9 mouse cellular contexts compared by ENCODE assay signal in the genomic region with DNA sequence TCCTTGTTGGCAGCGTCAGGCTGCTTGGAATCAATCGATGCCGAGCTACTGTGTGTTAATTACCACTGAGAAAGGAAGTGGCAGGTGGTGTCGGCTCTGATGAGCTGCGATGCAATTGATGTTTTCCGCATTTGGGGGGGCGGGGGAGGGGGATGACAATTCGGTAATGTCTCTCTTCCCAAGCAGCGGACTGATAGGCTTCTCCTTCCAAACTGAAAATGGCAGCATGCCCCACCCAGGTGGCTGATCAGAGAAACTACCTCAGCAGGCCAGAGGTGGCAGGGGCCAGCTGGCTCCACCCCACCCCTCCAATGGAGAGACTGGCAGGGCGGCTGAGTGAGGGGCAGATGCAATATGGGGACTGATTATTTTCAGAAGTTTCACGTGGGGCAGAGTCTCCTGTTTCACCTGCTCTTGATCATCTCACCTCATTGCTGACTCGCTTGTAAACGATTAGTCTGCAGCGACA. TPM values are rescaled to one million over a fixed set of nuclear protein-coding genes. Genes with fewer than 3 reads are reported as not detected.
DNase-seq lines count a peak whose midpoint lies in the region; ATAC-seq and TF ChIP-seq lines count a peak whose summit lies in the region.
"Had no signal": no experiment of that assay in that cellular context is flagged by ENCODE, and none has a peak within 500 bp of the region (broad histone marks: within the 10 kb centered on the region; RNA-seq: fewer than 3 reads in every experiment).

No protein-coding gene starts in this region.

- WGBS in forebrain, embryonic 10.5 days: 19% methylated on average over 14 of the region's 14 CpGs
- 10% methylated on average over 14 of the region's 14 CpGs for WGBS in limb, embryonic 10.5 days
- 14% methylated on average over 14 of the region's 14 CpGs for WGBS in stomach, embryonic 14.5 days
- 26% methylated on average over 14 of the region's 14 CpGs for WGBS in lung, adult 2 months

- peak overlapping the region; percentile 30; the same call in 1 of the 2 replicates for H3K4me3 ChIP-seq in forebrain, embryonic 10.5 days
- peak overlapping the region; percentile 24 for H3K4me3 ChIP-seq in limb, embryonic 10.5 days
- no peak overlapping the region for H3K4me3 ChIP-seq in stomach, embryonic 14.5 days (ENCODE audit: low read depth, low read length)
- H3K4me3 ChIP-seq in lung, adult 2 months (replicated peaks; ENCODE audit: extremely low read depth, low read depth, low read length): no peak overlapping the region

- no peaks in the 10 kb centered on the region for H3K9me3 ChIP-seq in forebrain, embryonic 10.5 days
- H3K9me3 ChIP-seq in limb, embryonic 10.5 days (replicated peaks): no peaks in the 10 kb centered on the region
- no peaks in the 10 kb centered on the region for H3K9me3 ChIP-seq in stomach, embryonic 14.5 days (ENCODE audit: control insufficient read depth, low read depth, low read length)

- H3K27me3 ChIP-seq in forebrain, embryonic 10.5 days (ENCODE audit: poor library complexity, severe bottlenecking): peaks cover 41% of the 10 kb centered on the region
- peaks cover 26% of the 10 kb centered on the region; the same call in 1 of the 2 replicates for H3K27me3 ChIP-seq in limb, embryonic 10.5 days (ENCODE audit: low read depth, poor library complexity, severe bottlenecking)
- H3K27me3 ChIP-seq in stomach, embryonic 14.5 days (ENCODE audit: control insufficient read depth, insufficient read depth, low read length): no peaks in the 10 kb centered on the region

- no peak for TF ChIP-seq CTCF in lung, adult 2 months (IDR thresholded peaks at IDR 0.05; ENCODE audit: insufficient read depth, low read length)

- no peak overlapping the region for H3K9ac ChIP-seq in stomach, embryonic 14.5 days (replicated peaks; ENCODE audit: low read depth, low read length)

- H3K27ac ChIP-seq in forebrain, embryonic 10.5 days: peak overlapping the region; percentile 68
- 0 out of 2 replicates have a peak overlapping the region, but pooled peaks have one; percentile 36 for H3K27ac ChIP-seq in limb, embryonic 10.5 days
- peak overlapping the region; percentile 73 for H3K27ac ChIP-seq in stomach, embryonic 14.5 days (ENCODE audit: low read length)

- no peaks in the 10 kb centered on the region for H3K36me3 ChIP-seq in forebrain, embryonic 10.5 days (replicated peaks)
- H3K36me3 ChIP-seq in limb, embryonic 10.5 days: no peaks in the 10 kb centered on the region
- H3K36me3 ChIP-seq in stomach, embryonic 14.5 days (ENCODE audit: control insufficient read depth, insufficient read depth, low read length): no peaks in the 10 kb centered on the region

- no peak for ATAC-seq in stomach, embryonic 14.5 days (ENCODE audit: insufficient number of reproducible peaks, insufficient read depth, low FRiP score, low read depth)

- TF ChIP-seq POLR2A in lung, adult 2 months (IDR thresholded peaks at IDR 0.05; ENCODE audit: borderline replicate concordance, extremely low read depth, low read depth, low read length): no peak

- H3K4me1 ChIP-seq in forebrain, embryonic 10.5 days: peaks cover 42% of the 10 kb centered on the region
- peaks cover 25% of the 10 kb centered on the region for H3K4me1 ChIP-seq in limb, embryonic 10.5 days
- peaks cover 12% of the 10 kb centered on the region; the same call in 1 of the 2 replicates for H3K4me1 ChIP-seq in stomach, embryonic 14.5 days (ENCODE audit: control insufficient read depth, insufficient read depth, low read length)
- no peaks in the 10 kb centered on the region for H3K4me1 ChIP-seq in lung, adult 2 months (ENCODE audit: control insufficient read depth, insufficient read depth, low read length)

- H3K4me2 ChIP-seq in stomach, embryonic 14.5 days (replicated peaks; ENCODE audit: low read depth, low read length): 0 out of 2 replicates have a peak overlapping the region, but pooled peaks have one; percentile 8

- DNase-seq in right cerebral cortex, postnatal 4 days: peak; percentile 26
- DNase-seq in right cerebral cortex, adult 18-20 months: no peak
- DNase-seq in forebrain, embryonic 10.5 days (ENCODE audit: extremely low spot score, low spot score): no peak
- no peak for DNase-seq in limb, embryonic 10.5 days (ENCODE audit: low spot score)
- no peak for DNase-seq in lung, adult 2 months
- DNase-seq in layer of hippocampus, adult 9-11 months: no peak
- no peak for DNase-seq in lung, postnatal 10 days
- DNase-seq: kidney, postnatal 4 days had no signal

RNA-seq across cellular contexts. Expression of gene Parva, which starts 11.2 kb away (rescaled TPM):
- 51.6 and 54.7 TPM in 2 replicates for polyA plus RNA-seq in forebrain, embryonic 10.5 days (2016; fragmentation: Nextera tagmentation; extraction: Ambion mirVana)
- 49.6 and 64.3 TPM in 2 replicates for polyA plus RNA-seq in limb, embryonic 10.5 days (2016; fragmentation: Nextera tagmentation; extraction: Ambion mirVana)
- 128 and 135 TPM in 2 replicates for polyA plus RNA-seq in stomach, embryonic 14.5 days (2014; fragmentation: Nextera tagmentation; extraction: Ambion mirVana)
- polyA plus RNA-seq in lung, adult 2 months (2012; rRNA removed): 54.7 and 80.5 TPM in 2 replicates

Comparison
In these comparisons a context has a peak if more than half of its experiments do, and no peak if none do; other contexts are left out.
1. H3K4me3 ChIP-seq: peak in forebrain, embryonic 10.5 days (single experiment) and limb, embryonic 10.5 days (single experiment); none in stomach, embryonic 14.5 days (single experiment) and lung, adult 2 months (single experiment).
2. Peak in every context shown above with its lines, with median percentiles within 50 percentile points of each other: H3K27ac ChIP-seq.